Mouse (Mus musculus) pancreas, adult 10 weeks (tissue): ENCODE data around the gene Atp6v0e. TPM values are rescaled to one million over a fixed set of nuclear protein-coding genes. Genes with fewer than 3 reads are reported as not detected.

Experiments
- polyA plus RNA-seq: library from polyadenylated mRNA; stranded (reverse); fragments of 350-450 nt; fragmentation: Illumina TruSeq; extraction: RNeasy Lipid Tissue Mini Kit (QIAGEN cat#74804); gene quantifications from one replicate; pipeline ENCODE4 v1.2.3, GENCODE M21; 2015; ENCODE audit warnings: low read depth, low replicate concordance; ENCODE audit not compliant: insufficient read depth

Atp6v0e gene
- polyA plus RNA-seq: 34.8 TPM

GRCm38 (mm10) chr17:26662978-26663683 is at the start of gene Atp6v0e:
TSS of gene Atp6v0e (plus strand) at chr17:26663231.

GRCm38 (mm10) chr17:26715271-26715758 is 52.3 kb downstream of the Atp6v0e start, which contains the start of gene Crebrf:
TSS of gene Crebrf (plus strand) at chr17:26715650.

Other genes with a start within 250 kb of the Atp6v0e start
- 1.6 TPM for gene Neurl1b, start 248.4 kb upstream of the Atp6v0e start, polyA plus RNA-seq
- 21.7 TPM for gene Ergic1, start 101.7 kb upstream of the Atp6v0e start, polyA plus RNA-seq
- 40.2 TPM for gene Dusp1, start 101.1 kb upstream of the Atp6v0e start, polyA plus RNA-seq
- gene Crebrf, start 52.4 kb downstream of the Atp6v0e start, polyA plus RNA-seq: 6.4 TPM
- gene Bnip1, start 117.8 kb downstream of the Atp6v0e start, polyA plus RNA-seq: 13.4 TPM
- gene Nkx2-5, start 181.8 kb downstream of the Atp6v0e start, polyA plus RNA-seq: not detected